Mouse (Mus musculus) induced T-regulatory cell, adult 2 months (primary cell): ENCODE data around the gene Insc.

Experiments used
- DNase-seq: peaks from one replicate; pipeline ENCODE4 v3.0.0-alpha.2; 2012; ENCODE audit warnings: low read depth

The Insc gene

DNA sequence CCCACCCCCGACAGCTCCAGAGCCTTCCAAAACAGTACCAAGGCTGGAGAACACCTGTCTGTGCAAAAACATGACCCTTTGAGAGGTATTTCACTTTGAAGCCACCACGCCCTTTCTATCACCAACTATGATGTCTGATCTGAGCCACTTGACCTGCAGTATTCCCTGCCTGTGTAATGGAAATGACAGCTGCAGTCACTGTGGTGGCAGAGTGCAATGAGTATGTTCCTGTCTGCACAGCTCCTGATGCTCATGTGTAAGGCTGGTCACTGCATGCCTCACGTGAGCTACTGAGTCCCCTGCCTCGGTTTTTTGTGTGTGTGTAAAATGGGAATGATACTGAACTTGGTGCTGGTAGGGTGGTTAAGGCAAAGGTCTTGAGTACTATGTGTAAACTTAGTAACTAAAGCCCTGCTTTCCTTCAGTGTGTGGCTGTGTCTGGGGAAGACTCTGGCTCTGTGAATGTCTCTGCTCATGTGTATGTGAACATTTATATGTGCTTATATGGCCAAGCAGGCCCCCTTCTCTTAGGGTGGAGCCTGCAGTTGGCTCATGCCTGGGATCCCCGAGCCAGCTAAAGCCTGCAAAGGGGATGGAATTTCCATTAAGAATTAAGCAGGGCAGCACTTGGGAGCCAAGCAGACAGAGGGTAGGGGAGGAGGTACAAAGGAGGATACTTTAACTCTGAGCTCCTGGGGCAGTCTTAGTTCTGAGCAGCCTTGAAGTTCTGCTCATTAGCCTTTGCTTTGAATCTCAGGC lies at the start of gene Insc:
Insc (plus strand) TSS at position 673 of the 759 bp plus-strand sequence.
- DNase-seq, result no peak

DNA sequence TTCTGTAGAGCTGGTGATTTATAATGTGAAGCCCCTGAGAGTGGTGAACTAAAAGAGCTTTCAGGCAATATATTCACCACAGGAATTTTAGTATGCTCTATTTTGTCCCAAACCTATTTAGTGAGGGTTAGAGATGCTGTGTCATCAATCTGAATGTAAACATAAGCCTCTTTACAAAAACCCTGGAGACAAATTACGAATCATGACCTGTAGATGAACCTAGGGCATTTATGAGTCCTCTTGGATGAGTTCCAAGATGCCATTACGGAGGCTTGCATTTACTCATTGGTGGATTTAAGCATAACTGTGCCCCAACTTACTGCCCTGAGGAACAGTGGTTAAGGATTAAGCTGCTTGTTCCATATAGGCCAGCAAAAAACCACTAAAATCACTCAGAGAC lies 42.6 kb upstream of the Insc start:
- no peak for DNase-seq

- DNase-seq, result no peak
Measured at GRCm38 (mm10) chr7:114706716-114707115, 36.8 kb upstream of the Insc start.

DNA sequence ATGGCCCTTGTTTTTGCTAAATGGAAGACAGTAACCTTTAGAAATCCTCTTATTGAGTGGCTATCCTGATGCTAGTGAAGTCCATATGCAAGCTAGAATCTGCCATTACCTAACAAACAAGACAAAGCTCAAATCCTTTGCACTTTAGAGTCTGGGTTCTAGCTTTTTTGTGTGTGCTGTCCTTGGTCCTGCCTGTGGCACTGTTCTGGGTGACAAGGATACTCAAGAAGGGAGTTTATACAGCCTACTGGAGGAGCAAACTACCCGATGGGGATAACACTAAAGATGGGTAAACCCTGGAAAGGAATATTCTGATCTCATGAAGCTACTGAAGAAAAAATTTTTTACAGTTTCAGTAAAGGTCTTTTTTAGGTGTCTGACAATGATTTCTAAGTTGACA lies 36.1 kb upstream of the Insc start:
- DNase-seq, result no peak

DNA sequence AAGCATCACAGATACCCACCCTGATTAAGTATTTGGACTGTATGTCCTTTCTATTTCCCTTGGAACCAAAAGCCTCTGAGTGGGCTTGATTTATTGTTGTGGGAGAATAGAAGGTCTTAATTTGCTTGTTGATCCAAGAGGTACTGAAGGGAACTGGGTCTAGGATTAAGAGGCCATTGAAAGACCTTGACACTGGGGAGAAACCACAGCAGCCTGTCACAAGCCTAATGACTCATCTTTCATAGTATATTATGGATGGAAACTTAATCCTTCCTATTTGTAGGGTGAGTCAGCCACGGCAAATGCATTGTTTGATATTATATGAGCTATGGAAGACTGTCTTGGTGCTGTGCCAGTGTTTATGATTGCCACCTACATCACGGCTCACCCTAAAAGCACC lies 33.1 kb upstream of the Insc start:
- no peak for DNase-seq

DNA sequence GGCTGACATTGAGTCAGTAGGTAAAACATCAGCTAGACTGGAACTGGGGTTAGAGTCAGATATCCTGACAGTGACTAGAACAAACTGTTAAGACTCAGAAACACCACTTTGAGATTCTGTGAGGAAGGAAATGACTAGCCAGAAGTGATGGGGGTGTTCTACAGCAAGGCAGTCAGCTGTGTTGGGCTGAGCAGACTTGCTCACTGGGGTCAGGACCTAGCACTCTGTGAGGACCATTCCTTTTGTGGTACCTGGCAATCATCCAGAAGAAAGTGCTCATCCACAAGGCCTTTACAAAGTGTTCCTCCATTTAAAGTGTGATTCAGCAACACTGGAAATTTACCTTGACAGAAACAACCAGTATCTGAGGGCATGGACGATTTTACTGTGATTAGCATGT lies 31.0 kb upstream of the Insc start:
- DNase-seq, result no peak

DNA sequence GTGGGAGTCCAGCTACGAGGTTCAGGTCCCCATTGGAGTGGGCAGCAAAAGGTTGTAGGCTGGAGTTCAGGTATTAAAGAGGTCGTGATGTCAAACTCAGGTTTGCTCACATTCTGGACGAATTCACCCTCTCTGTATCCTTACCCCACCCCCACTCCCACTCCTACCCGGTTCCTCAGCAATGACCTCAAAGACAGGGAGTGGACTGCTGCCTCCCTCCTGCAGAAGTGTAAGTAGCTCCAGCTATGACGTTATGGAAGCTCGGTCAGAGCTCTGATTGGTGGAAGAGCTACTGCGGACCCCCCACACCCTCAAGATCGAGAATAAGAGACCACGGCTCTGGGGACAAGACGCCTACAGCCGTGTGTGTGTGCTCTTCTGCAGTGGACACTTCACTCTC lies 25.2 kb upstream of the Insc start, which contains the start of gene Calcb:
Calcb (plus strand) TSS at position 344 of the 400 bp plus-strand sequence.
- no peak for DNase-seq

- DNase-seq, result peak; percentile 26
Measured at GRCm38 (mm10) chr7:114719381-114720131, 23.9 kb upstream of the Insc start.

DNA sequence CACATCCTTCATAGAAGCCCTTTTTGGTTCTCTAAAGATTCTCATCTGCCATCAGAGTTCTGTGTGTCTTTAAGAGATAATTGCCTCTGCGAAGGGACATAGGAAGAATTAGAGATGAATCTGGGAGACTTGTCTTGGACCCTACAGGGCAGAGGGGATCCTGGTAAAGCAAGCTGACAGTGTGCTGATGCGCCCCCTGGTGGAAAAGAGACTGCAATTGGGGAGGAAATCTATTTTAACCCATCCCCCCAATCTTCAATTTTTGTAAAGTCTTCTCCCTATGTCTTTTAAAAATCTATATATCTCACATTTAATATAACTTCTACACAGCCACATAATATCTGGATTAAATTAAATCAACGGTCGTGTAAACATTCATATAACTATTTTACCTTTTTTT lies 13.8 kb upstream of the Insc start:
- DNase-seq, result peak; percentile 35

- no peak for DNase-seq
Measured at GRCm38 (mm10) chr7:114731175-114731574, 12.3 kb upstream of the Insc start.

- peak; percentile 12 for DNase-seq
Measured at GRCm38 (mm10) chr7:114731700-114732099, 11.8 kb upstream of the Insc start.

DNA sequence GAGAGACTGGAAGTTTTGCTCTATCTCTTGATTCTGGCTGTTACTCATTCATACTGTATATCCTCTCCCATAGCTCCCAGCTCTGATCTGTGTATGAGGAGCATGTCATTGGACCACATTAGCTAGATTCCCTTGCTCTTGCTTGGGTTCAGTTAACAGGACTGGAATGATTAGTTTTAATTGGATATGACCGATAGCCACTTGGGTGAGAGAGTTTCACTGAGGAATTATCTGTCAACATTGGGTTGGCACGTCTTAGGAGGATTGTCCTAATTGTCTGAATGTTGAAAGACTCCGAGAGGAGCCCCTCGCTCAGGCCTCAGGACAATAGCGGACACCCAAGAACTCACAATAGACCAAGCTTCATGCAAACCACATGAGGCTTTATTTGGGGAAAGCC lies 7.2 kb upstream of the Insc start:
- DNase-seq, result no peak

DNA sequence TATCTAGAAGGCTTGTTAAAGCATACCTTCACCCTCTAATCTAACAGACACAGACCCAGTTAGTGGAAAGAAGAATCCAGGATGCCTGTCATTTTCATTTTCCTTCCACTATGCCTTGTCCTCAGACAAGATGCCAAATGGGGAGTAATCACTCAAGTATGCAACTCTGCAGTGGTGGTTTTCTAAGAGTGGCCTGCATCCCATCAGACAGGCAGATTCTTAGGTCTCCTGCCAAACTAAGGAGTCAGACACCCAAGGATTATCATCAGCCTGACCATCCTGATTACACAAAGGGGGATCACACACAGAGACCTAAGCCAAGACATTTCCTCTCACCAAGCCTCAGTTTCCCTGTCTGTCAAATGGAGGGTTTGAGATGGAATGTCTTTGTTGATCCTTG lies 5.3 kb upstream of the Insc start:
- DNase-seq, result no peak

GRCm38 (mm10) chr7:114740360-114741165 lies 2.9 kb upstream of the Insc start:
- no peak for DNase-seq

- DNase-seq, result no peak
Measured at GRCm38 (mm10) chr7:114744639-114745245, 1.2 kb downstream of the Insc start.

GRCm38 (mm10) chr7:114745481-114746271 lies 2.2 kb downstream of the Insc start:
- DNase-seq, result no peak

DNA sequence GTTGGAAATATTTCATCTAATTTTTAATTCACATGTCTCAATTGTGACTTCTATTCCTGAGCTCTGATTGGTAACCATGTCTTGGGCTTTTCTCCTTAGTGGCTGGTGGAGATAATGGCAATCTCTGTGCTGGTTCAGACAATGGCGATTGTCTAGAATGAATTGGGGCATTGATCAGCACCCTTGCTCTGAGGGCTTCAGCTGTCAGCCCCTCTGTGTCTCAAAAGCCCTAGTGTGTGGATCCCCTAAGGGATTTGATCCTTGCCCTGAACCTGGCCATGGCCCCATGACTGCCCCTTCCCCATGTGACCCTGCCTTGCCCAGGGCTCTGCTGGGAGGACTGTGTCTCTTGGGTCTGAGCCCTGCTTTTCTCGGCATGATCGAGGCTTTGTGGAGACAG lies 4.1 kb downstream of the Insc start:
- no peak for DNase-seq

DNA sequence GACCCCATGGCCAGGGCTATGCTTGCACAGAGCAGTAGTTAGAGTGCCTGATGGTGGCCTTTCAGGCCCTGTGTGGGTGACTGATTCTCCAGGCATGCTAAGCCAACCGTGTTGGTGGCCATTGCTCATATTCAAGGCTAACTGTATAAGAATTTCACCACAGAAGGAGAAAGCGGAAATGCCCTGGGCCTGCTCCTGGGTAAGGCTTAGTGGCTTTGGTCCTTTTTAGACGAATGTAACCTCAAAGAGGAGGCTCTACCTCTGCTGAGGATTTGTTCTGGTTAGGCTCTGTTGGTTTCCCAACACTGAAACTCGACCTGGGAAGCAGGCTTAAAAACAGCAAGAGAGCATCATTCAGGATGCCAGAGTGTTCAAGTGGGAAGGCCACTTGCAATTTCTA lies 4.7 kb downstream of the Insc start:
- no peak for DNase-seq

DNA sequence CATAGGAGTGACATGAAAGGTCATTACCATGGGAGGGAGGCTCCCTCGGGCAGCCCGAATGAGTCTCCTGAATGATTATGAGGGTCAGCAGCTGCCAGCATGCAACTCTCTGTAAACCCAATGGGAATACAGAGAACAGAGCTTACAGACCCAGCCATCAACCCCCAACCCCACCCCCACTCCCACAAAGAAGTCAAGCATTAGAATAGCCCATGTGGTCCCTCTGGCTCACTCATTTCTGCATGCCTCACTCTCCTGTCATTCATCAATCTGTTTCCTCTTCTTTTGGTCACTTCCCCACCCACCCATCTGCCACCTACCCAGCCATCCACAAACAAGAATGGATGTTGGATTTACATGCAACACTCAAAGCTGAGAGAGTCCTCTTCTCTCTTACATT lies 10.0 kb downstream of the Insc start:
- no peak for DNase-seq

DNA sequence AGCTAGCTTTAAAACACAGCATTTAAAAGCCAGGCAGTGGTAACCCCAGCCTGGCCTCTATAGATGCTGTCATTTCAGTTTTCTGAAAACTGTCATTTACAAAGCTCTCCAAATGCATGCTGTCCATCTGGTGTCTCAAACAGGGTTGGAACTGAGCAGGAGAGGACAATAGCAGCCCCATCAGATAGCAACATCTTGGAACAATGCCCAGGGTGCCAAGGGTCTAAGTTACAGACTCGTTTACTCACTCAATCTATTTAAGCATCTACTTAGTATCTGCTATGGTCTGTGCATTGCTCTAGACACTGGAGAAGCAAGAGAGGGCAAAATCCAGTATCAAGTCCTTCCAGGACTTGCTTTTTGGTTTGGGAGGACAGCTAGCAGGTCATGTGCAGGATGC lies 10.7 kb downstream of the Insc start:
- DNase-seq, result no peak

DNA sequence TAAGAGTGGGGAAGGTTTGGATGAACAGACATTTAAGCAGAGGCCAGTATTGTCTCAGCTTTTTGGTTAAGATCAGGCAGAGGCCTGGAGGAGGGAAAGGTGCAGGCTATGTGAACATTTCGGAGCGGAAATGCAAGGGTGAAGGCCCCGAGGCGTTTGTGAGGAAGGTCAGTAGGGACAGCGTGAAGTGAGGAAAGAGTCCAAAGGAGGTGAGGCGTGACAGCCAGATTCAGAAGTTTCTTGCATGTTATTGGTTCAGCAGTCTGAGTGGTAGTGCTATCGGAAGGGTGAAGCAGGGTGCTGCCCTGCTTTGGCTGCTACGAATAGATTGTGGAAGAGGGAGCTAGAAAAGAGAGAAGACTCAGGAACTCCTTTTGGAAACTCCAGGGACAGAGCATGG lies 11.1 kb downstream of the Insc start:
- DNase-seq, result no peak
